Mouse (Mus musculus) adrenal gland, postnatal 36 days (tissue): ENCODE measurements around the gene Smpd1. TPM values are rescaled to one million over a fixed set of nuclear protein-coding genes. Genes with fewer than 3 reads are reported as not detected.

ENCODE experiments used
- DNase-seq, 2 experiments: peaks; one replicate each; pipeline ENCODE4 v3.0.0; 2021; ENCODE audit warnings: mixed read lengths in 1 of 2
- total RNA-seq, 2 experiments: library from RNA; stranded (reverse); gene quantifications; 2 replicates each; pipeline ENCODE4 v1.2.3; 2021

Smpd1 gene
- total RNA-seq, 2 experiments from 2014 or later = 47.3 to 53.0 TPM

DNA sequence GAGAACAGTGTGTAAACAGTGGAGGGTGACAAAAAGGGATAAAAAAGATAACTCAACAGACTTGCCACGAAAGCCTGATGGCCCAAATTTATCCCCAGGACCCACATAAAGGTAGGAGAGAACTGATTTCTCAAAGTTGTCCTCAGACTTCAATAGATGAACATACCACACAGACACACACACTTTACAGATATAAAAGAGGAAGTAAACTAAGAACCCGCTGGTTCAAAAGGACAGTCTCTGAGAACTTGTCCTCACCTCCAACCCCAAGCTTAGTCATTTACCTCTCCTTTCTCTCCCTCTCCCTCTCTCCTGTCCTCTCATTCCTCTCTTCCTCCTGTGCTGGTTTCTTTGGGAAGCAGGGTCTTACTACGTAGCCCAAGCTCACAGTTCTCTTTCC is 8.2 kb downstream of the Smpd1 start:
- DNase-seq = no peak

DNA sequence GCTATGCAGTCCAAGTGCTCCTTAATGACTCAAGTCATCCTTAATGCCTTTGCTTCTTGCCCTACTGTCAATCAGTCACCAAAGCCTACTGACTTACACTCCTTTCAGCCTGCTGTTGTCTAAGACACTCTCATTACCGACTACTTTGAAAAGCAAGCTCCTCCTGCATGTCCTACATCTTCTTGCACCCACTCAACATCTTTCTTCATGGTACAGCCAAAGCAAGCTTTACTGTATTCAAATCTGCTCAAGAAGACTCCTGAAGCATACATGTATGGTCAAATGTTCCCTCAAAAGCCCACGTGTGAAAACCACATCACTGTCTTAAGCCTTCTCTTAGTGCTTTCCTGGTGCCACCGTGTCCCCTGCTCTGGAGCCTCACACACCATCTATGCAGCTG is 9.2 kb downstream of the Smpd1 start:
- DNase-seq = no peak

DNA sequence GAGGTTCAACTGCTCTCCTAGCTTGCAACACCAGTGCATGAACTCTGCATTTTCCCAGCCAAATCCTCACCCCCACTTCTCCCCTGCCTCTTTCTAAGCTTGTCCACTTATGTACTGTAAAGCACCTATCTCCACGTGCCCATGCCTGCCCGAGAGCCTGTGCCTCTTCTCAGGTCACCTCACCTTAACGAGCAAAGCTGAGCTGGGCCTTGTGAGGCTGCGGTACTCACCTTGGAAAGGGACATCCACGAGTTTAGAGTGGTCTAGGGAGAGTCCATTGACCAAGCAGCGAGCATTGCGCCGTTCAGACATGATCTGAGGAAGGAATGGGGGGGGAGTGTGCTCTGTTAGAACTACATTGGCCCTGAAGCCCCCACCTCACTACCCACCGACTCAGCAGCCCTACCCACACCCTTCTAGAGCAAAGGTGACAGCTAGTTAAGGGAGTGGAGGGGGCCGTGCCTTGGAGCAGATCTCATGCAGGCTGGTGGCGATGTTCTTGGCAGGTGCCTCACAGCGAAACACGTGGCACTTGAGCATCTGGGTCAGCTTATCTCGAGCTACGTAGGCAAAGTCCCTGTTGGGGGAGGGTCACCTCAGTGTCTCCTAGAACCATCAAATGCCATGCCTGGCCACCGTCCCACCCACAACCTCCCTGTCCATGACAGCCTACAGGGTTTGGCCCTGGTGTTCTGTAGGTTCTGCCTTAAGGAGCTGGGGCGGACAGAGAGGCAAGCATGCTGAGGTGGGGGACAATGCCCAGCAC is 11.1 kb downstream of the Smpd1 start:
- DNase-seq = no peak

DNA sequence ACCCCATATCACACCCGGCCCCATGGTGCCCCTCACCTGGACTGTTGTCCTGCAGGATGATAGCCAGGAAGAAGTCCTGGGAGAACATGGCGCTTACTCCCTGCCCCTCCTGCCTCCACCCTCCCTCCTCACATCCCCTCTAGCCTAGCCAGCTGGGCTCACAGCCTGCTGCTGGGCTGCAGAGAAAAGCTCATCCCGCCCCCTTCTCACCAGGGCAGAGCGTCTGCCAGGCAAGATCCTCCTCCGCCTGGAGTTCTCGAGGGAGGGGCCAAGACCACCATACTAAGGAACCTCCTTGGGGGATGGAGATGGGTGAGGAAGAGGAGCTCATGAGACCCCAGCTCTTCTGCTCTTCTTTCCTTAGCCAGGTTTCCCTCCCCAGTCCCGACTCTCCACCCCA is 14.4 kb downstream of the Smpd1 start:
- no peak for DNase-seq

DNA sequence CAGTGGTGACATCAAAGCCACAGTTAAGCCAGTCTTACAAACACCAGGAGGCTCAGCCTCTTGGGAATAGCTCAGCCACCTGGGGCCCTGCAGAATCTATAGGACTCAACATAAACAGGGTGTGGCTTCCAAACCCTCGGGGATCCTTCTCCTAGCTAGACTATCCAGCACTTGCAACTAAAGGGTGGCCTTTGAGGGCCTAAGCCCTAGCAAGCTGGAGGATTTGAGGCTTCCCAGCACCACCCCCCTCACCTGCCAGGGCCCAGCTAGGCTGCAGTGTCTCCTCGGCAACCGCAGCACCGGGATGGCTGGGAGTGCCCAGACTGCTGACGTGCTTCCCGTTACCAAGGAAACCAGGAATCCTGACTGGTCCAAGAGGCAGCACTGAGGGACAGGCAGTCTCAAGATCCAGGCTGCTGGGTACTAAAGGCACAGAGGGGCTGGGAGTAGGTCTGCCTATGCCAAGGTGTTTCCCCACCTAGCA is 14.9 kb downstream of the Smpd1 start:
- peak; percentile 17 to 25 for DNase-seq

DNA sequence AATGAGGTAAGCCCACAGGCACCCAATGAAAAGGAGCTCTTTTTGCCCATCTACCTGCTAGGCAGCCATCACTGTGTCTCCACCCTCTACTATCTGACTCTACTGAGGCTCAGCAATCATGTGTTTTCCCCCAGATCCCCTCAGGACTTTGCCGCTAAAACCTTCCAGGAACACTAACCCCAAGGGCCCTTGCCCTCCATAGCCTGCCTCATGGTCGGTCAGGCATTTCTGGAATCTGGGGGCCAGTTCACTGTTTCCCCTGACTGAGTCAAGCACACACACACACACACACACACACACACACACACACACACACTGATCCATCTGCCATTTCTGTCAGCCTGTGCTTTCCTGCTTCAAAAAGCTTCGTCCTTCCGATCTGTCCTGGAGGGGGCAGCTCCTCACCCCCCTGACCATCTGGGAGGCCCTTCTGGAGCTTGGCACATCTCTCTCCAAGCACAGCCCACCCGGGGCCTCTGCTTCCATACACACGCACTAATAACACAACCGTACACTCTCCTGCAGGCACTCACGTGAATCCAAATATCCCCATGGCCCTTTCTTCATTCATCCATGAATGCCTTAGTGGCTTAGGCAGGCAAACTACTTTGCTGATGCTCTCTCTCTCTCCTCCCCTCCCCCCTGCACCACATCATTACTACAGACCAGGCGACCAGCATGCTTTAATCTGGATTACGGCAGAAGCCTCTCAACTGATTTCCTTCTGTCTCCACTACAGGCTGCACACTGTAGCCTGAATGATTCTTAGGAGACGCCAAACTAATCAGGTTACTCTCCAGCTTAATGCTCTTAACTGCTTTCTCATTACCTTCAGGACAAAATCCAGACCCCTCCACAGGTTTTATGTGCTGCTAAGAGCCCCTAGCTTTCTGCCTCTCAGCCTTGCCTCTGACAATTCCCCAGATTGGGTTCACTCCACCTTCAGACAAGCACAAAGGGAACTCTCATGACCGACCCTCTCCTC is 15.6 kb downstream of the Smpd1 start:
- no peak for DNase-seq

DNA sequence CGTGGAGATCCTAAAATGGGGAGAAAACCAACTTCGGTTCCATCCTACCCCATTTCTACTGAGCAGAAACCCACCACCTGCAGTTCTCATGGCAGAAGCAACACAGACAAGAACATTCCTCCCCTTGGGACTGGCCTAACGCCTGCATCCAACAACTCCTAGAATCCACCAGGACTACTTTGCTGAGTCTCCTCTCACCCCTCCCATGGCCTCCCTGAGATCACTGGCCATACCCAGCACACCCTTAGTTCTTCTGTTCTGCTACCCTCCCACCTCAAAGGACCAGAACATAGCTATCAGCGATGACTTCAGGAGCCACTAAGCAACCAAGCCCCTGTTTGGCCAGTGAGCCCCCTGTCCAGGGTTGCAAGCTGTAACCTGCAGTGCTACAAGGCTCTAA is 16.6 kb downstream of the Smpd1 start:
- no peak for DNase-seq

DNA sequence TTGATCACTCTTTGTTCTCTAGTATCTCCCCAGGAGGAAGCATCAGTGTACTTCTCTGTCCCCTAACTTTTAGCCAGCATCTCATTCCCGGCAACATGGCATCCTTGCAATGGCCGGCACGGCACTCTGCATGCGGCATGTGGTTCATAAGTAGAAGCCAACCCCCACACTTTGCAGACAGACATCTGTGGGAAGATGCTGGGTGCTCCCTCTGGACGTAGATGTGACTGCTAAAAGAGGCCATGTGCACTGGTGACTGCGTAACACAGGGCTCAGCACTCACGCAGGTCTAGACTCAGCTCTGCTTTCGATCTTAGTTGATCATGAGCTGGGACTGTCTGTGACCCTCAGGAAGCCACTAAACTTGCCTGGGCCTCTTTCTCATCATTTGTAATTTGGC is 18.8 kb downstream of the Smpd1 start:
- no peak for DNase-seq

DNA sequence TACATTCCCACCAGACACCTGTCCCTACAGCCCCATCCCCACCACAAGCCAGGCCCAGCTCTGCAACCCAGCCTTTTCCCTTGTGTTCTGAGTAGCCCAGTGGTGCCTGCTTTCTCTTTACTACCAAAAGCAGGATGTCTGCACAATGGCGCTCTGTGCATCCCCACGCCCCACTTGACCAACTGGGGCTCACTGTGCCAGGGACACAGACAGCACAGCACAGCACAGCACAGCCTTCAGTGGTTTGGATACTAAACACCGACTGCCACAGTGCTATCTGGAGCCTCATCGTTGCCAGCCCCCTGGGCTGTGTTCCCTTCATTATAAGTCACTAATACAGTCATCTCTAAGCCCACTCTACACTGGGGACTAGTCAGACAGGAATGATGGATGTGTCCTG is 20.4 kb downstream of the Smpd1 start:
- no peak for DNase-seq

DNA sequence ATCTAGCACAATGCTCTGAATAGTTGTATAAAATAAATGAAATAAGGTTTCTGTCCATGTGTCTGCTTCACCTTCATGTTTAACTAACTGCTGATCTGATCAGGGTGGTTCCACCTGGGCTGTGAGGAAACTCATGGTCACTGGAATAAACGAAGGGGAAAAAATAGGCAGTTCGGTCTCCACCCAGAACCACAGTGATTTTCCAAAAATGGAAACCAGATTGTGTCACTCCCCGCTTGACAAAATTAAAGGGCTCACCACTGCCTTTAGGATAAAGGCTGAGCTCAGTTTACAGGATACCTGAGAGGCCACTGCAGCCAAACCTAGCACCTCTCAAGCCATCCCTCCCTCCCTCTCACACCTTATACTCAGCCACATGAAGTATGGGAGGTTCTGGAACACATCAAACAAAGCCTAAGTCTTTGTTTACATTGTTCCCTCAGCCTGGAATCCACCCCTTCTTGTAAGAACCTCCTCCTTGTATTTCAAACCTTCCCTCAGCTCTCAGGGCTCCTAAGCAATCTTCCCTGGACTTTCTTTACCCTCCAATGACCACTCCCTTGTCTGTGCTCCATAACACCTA is 22.1 kb downstream of the Smpd1 start:
- DNase-seq = no peak

DNA sequence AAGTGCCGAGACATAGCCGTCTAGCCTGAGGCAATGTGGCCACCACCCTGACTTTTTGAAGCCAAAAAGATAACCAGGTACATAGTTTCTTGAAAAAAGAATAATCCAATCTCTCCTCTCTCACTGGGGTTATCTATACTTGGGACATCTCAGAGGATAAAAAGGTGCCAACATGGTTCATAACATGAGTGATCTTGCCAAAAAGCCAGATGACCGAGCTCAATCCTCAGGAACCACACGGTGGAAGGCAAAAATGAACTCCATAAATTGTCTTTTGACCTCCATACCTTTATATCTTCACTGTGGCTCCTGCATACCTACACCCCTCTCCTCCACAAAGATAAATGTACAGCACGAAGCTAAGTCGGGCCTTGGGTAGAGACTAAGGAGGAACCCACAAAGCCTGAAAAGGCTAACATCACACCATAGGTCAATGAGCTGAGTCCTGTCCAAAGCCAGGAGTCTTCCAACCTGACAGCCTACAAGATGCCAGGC is 23.3 kb downstream of the Smpd1 start:
- no peak for DNase-seq

DNA sequence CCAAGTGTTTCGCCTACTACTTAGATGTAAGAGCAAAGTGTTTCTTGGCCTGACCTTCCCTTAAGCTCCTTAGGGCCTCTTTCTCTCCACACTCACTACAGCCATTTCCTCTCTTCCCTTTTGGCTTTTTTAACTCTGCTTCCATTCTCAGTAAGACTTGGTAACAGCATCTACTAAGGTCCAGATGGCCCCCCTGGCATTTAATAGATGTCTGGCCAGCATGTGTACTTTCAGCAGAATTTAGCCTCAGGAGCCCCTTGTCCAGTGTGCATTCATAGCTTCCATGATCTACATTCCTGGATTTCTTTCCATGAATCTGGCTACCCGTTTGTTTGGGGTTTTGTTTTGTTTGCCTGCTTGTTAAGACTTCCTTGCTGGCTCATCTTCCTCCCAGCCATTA is 24.3 kb downstream of the Smpd1 start:
- DNase-seq = no peak

DNA sequence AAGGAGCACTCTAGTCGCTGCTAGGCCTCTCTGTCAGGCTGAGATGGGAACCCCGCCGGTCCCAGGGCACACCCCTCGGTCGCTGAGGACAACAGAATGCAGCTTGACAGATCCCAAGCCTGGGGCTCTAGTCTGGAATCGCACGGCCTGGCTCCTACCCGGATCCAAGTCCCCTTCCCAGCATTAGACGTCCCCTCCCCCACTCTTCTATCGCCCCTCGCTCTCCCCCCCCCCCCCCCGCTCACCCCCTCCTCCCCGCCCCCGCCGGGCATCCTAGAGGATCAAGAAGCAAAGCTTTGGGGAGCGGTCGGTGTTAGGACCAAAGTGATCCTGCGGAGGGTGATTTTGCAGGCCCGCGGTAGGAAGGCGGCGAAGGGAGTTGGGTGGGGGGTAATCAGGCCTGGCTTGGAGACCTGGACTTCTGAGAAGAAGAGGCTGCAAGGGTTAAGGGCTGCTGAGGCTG is 26.5 kb downstream of the Smpd1 start:
- DNase-seq = peak in 1 of 2 experiments; percentile 25

DNA sequence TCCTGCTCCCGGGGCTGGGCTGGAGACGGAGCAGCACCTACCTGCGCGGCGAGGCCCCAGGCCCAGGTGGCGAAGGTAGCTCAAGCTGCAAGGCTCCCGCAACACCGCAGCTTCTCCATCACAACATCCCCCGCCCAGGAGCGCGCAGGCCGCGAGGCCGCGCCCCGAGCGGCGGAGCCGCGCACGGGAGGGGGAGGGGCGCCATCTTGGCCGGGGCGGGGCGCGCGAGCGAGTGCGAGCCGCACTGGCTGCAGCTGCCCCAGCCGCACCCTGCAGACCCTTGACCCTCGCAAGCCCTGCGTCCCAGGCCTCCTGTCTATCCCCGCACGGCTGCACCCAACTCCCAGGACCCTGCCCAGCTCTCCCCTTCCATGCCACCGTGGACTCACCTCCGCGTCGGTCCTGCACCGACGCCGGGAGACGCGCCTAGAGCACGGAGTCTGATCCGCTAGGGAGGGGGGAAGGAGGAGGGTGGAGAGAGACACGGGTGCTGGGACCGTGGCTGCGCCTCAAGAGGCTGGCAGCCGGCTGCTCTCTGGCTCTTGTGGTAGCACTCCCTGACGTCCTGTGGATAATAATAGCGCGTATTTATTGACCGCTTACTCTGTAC is 27.0 kb downstream of the Smpd1 start, which contains the start of gene Apbb1:
TSS of gene Apbb1 (minus strand) at position 560 of the 610 bp plus-strand sequence.
- peak; percentile 70 to 84 for DNase-seq

DNA sequence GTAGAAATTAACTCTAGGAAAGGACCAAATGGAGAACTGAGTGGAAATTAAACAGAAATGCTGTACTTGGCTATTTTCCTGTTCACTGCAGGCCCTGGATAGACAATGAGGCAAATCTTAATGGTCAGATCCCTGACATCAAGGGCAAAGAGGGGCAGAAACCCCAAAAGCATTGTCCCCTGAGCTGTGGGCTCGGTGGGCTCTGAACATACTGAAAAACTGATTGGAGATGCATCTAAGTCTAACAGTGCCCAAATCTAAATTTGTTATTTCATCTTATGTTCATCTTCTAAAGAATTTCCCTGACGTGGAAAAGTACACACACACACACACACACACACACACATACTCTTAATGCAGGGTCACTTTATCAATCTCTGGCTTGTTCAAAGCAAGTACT is 27.8 kb downstream of the Smpd1 start:
- DNase-seq = no peak

DNA sequence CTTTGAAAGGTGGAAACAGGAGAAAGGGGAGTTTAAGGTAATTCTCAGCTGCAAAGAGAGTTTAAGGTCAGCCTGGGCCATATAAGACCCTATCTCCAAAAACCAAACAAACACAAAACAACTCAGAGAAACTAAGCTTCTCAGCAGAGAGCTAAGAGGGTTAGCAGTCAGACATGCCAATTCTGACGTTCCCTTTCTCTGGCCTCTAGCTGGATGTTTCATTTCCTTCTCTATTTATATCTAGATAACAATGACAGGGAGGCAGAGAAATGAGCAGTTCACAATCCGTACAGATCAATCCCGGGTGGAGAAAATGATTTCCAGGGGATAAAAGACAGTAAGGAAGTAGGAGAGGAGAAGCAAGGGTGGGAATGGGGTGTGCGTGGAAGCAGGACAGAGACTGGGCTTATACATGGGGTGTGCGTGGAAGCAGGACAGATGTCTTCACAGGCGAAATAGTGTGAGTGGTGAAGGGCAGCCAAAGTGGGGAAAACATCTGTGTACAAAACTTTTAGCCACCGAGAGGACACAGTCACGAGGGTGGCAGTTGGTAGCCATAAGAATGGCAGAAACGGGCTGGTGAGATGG is 34.3 kb downstream of the Smpd1 start:
- no peak for DNase-seq

DNA sequence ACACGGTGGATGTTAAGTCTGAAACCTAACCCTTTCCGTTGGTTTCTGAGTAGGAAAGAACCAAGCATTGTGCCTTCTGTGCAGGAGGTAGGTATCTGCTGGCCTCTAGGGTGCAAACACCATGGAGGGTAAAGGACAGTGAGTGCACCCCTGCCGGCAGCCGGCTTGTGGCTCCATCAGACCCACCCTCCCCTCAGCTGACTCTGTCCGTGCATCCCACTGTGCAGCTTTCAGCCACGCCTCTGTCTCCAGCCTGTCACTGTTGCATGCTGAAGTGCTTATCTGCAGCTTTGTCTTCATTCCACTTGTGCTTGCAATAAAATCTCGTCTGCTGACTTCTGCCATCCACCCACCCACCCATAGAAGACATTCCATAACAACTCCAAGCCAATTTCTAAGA is 35.9 kb downstream of the Smpd1 start:
- DNase-seq = no peak

DNA sequence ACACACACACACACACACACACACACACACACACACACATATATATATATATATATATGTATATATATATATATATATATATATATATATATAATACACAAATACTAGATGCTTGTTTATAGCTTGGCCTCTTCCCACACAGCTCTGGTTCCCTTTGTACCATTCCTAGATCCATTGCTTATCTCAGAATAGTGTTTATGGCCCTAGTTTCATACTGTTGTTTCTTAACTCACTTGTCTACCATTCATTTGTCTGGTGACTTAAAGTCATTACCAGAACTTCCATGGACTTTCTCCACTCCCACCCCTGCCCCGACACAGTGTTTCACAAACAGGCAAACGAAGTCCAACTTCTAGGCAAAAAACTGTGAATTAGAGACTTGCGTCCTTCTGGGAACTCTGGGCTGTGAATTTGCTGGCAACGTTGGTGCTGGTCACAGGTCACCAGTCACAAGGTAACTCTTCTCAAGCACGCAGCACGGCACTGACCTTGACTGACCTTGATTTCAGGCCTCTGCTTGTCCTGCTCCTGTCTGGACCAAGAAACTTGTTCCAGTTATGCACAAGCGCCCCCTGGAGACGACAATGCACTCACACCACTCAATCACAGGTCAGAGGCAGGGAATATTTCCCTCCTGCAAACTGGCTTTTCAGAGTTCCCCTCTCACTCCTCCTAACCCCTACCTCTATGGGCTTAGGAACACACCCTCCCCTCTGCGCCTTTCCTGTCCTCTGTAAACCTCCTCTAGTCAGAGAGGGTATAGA is 48.9 kb downstream of the Smpd1 start:
- DNase-seq = peak; percentile 77 to 83
